Mouse (Mus musculus) midbrain, embryonic 10.5 days (tissue): ENCODE measurements around the gene Timm44. TPM values are rescaled to one million over a fixed set of nuclear protein-coding genes. Genes with fewer than 3 reads are reported as not detected.

Source experiments
- DNase-seq: peaks from one replicate; pipeline ENCODE4 v3.0.0-alpha.2; 2017; ENCODE audit warnings: low spot score
- H3K27ac ChIP-seq: fragments of 300-500 bp; sonication (generic); replicated peaks from 2 replicates; pipeline ENCODE4 v1.5.1; 2016; ENCODE audit warnings: mild to moderate bottlenecking
- H3K27me3 ChIP-seq: fragments of 300-500 bp; sonication (generic); 2 replicates; pipeline ENCODE4 v1.6.1; 2016; ENCODE audit warnings: low read depth, mild to moderate bottlenecking; ENCODE audit not compliant: poor library complexity, severe bottlenecking
- H3K36me3 ChIP-seq: fragments of 300-500 bp; sonication (generic); 2 replicates; pipeline ENCODE4 v1.6.1; 2016; ENCODE audit warnings: mild to moderate bottlenecking, moderate library complexity
- H3K4me1 ChIP-seq: fragments of 300-500 bp; sonication (generic); 2 replicates; pipeline ENCODE4 v1.6.1; 2016
- H3K4me3 ChIP-seq: fragments of 300-500 bp; sonication (generic); 2 replicates; pipeline ENCODE4 v1.5.1; 2016; ENCODE audit warnings: mild to moderate bottlenecking, moderate library complexity
- H3K9me3 ChIP-seq: fragments of 300-500 bp; sonication (generic); replicated peaks from 2 replicates; pipeline ENCODE4 v1.6.1; 2016; ENCODE audit warnings: mild to moderate bottlenecking
- WGBS: fragments of 180-500 bp; shearing (Covaris S2); methylation state at CpG from one replicate; pipeline ENCODE4 v1.1.7; 2016; 5-methylcytosine and 5-hydroxymethylcytosine counted together
- polyA plus RNA-seq: library from polyadenylated mRNA; unstranded; fragments of >200 nt; fragmentation: Nextera tagmentation; extraction: Ambion mirVana; gene quantifications from 2 replicates; pipeline ENCODE4 v1.2.1, GENCODE M21; 2016

Timm44 gene
- 61.9 and 66.9 TPM in 2 replicates for polyA plus RNA-seq

GRCm38 (mm10) chr8:4275275-4276110 is at the start of gene Timm44:
Gene Timm44 (minus strand): TSS chr8:4275913.
- Histone ChIP-seq H3K36me3 (peaks cover 37% of the 10 kb centered on the region), H3K27me3 (no peaks in the 10 kb centered on the region), H3K9me3 (no peaks in the 10 kb centered on the region), H3K4me3 (peak within 1 kb of the TSS; percentile 91), H3K27ac (peak within 1 kb of the TSS; percentile 91), H3K4me1 (peaks cover 12% of the 10 kb centered on the region)
- under 1% methylated on average over 39 of the region's 39 CpGs for WGBS
- DNase-seq = peak; percentile 95

DNA sequence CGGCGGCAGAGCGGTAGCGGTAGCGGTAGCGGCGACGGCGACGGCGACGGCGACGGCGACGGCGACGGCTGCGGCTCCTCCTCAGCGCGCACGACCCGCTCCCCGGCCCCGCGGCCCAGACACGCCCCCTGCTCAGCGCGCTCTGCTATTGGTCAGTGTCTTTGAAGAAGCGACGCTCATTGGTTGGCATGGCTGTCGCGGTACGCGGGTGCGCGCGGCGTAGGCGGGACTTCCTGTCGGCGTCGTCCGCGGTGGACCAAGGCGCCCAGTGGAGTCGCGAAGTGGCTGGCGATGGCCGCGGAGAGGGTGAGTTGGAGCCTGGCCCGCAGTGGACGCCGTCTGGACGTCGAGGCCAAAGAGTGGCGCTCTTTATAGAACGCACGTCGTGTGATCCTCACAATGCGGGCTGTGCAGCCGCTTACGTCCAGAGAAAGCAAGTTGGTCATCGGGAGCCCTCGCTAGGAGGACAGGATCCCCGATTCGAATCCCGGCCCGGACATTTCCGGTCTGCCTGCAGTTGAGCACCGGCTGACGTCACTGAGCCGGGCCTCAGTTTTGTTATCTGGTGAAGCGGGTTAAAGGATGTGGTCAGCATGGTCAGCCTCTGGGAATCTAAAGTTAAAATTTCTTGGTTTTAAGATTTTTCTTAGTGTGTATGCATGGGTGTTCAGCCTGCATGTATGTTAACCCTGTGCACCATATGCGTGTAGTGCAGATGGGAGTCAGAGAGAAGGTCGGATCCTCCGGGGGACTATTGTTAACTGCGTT is 49.5 kb upstream of the Timm44 start, which contains the start of the genes Ccl25 and Elavl1:
Ccl25 (plus strand) TSS at position 228 of the 768 bp plus-strand sequence.
Elavl1 (minus strand) TSS at position 431 of the 768 bp plus-strand sequence.
- Histone ChIP-seq H3K4me1 (peaks cover 29% of the 10 kb centered on the region), H3K27ac (peak within 1 kb of the TSS; percentile 99), H3K36me3 (peaks cover 71% of the 10 kb centered on the region), H3K27me3 (no peaks in the 10 kb centered on the region), H3K4me3 (peak within 1 kb of the TSS; percentile 82), H3K9me3 (no peaks in the 10 kb centered on the region)
- under 1% methylated on average over 78 of the region's 78 CpGs for WGBS
- peak; percentile 98 for DNase-seq

- Histone ChIP-seq H3K36me3 (peaks cover 71% of the 10 kb centered on the region), H3K4me1 (peaks cover 29% of the 10 kb centered on the region), H3K27me3 (no peaks in the 10 kb centered on the region), H3K4me3 (peak overlapping the region; percentile 82), H3K9me3 (no peaks in the 10 kb centered on the region), H3K27ac (peak overlapping the region; percentile 99)
- no peak for DNase-seq
- WGBS = 0% methylated on average over 42 of the region's 42 CpGs
These were observed 48.8 kb upstream of the Timm44 start for GRCm38 (mm10) chr8:4324525-4324924.

DNA sequence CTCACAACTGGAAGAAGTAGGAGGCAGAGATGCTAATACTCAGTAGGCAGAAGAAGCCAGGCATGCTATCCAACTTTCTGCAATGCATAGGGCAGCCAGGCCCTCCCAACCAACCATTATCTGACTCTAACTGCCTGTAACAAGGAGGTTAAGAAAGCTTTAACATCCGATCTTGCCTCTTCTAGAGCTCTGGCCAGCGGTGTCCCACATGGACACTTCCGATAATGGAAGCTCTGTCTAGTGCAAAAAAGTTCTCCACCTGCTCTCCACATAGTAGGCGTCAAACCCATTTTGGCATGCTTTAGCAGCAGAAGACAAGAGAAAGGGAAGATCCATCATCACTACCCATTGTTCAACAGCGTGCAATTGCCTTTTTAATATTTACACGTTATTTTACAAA is 48.2 kb upstream of the Timm44 start:
- Histone ChIP-seq H3K36me3 (peaks cover 71% of the 10 kb centered on the region), H3K9me3 (no peaks in the 10 kb centered on the region), H3K27me3 (no peaks in the 10 kb centered on the region), H3K4me1 (peaks cover 29% of the 10 kb centered on the region), H3K27ac (peak overlapping the region; percentile 99), H3K4me3 (peak overlapping the region; percentile 82)
- peak; percentile 17 for DNase-seq
- 14% methylated on average over 6 of the region's 6 CpGs for WGBS

GRCm38 (mm10) chr8:4322470-4322869 is 46.8 kb upstream of the Timm44 start:
- Histone ChIP-seq H3K4me3 (peak overlapping the region; percentile 82), H3K4me1 (peaks cover 29% of the 10 kb centered on the region), H3K9me3 (no peaks in the 10 kb centered on the region), H3K36me3 (peaks cover 66% of the 10 kb centered on the region), H3K27ac (no peak overlapping the region), H3K27me3 (no peaks in the 10 kb centered on the region)
- DNase-seq = peak; percentile 86
- 30% methylated on average over 2 of the region's 2 CpGs for WGBS

DNA sequence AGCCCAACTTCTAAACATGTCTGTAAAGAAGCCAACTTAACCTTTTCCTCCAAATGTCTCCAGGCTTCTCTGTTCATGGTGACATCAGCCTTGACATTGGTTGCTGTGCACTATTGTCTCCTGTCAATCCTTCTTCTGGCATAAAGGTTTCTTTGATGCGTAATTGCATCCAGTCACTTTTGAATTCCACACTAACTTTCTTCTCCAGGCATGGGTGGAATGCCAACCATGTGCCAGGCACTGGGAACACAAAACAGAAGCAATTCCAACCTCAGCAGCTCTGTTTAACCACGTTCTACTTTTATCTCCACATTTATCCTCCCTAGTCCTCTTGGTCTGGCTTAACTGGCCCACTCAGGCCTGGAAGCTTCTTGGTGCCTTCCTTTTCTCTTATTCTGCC is 45.3 kb upstream of the Timm44 start:
- Histone ChIP-seq H3K4me1 (peaks cover 24% of the 10 kb centered on the region), H3K4me3 (no peak overlapping the region), H3K36me3 (peaks cover 55% of the 10 kb centered on the region), H3K9me3 (no peaks in the 10 kb centered on the region), H3K27ac (no peak overlapping the region), H3K27me3 (no peaks in the 10 kb centered on the region)
- 95% methylated on average over 2 of the region's 2 CpGs for WGBS
- no peak for DNase-seq

DNA sequence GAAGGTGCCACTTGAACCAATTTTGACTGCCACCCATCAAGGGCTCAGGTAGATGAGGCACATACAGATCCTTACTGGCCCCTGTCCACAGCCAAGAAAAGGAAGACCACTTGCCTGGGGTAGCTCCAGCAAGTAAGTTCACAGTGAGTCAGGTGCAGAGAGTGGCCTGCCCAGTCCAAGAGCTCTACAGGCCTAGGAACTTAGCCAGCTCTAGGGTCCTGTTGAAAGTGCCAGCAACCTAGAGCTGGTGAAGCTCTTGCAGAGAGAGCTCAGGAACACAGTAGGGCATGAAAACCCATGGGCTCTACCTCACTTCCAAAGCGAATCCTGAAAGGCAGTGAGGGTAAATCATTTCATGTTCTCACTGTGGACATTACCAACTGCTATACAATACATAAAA is 44.7 kb upstream of the Timm44 start:
- Histone ChIP-seq H3K4me3 (no peak overlapping the region), H3K27ac (no peak overlapping the region), H3K27me3 (no peaks in the 10 kb centered on the region), H3K9me3 (no peaks in the 10 kb centered on the region), H3K36me3 (peaks cover 57% of the 10 kb centered on the region), H3K4me1 (peaks cover 19% of the 10 kb centered on the region)
- no peak for DNase-seq
- WGBS = 94% methylated on average over 1 of the region's 1 CpGs

DNA sequence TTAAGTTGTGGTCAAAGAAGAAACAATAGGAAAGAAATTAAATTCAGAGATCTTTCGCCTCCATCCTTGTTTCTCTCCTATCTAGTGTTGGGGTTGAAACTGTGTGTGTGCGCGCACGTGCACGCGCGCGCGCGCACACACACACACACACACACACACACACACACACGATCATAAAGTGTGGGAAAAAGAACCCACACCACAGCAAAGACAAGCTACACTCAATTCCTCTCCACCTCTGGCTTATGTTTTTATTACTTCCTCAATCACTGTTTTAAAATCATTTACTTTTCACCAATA is 43.8 kb upstream of the Timm44 start:
- peaks cover 19% of the 10 kb centered on the region for H3K4me1 ChIP-seq
- H3K36me3 ChIP-seq = peaks cover 57% of the 10 kb centered on the region
- no peaks in the 10 kb centered on the region for H3K27me3 ChIP-seq
- 98% methylated on average over 11 of the region's 11 CpGs for WGBS
- no peak for DNase-seq
- H3K9me3 ChIP-seq = no peaks in the 10 kb centered on the region
- no peak overlapping the region for H3K27ac ChIP-seq
- no peak overlapping the region for H3K4me3 ChIP-seq

DNA sequence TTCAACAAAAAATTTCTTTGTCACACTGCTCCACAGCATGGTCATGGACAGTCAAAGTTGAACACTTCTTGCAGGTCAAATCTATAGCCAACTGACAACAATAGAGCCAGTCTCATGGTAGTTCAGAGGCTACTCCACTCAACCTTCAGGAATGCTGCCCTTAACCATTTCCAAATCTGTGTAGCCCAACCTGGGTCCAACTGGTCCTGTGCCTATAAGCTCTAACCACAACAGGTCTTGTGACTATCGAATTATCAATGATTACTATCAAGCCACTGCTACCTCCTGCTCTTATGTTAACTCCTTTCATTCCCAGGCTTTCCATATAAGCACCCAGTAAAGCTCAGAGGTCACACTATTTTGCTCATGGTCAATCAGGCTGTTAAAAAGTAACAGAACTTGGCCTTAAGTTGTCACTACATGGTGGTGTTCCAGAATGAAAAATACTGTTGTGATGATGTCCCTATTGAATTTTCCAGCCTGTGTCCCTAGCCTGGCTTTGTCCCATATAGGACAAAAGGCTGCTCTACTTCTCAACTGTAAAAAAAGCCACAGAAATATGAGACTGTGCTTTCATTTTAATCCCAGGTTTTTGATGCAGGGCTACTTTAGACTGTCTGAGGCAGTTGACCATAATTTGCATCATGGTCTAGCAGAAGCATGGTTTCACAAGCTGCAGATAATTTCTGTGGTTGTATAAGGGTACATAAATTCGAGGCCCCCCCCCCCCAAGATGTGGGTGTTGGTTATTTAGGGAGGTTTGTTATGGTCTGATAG is 43.3 kb upstream of the Timm44 start:
- Histone ChIP-seq H3K9me3 (no peaks in the 10 kb centered on the region), H3K4me3 (no peak overlapping the region), H3K27me3 (no peaks in the 10 kb centered on the region), H3K36me3 (peaks cover 57% of the 10 kb centered on the region), H3K4me1 (peaks cover 19% of the 10 kb centered on the region), H3K27ac (no peak overlapping the region)
- no peak for DNase-seq
- 98% methylated on average over 2 of the region's 2 CpGs for WGBS

GRCm38 (mm10) chr8:4318124-4318523 is 42.4 kb upstream of the Timm44 start:
- Histone ChIP-seq H3K9me3 (no peaks in the 10 kb centered on the region), H3K27ac (no peak overlapping the region), H3K4me3 (no peak overlapping the region), H3K36me3 (peaks cover 54% of the 10 kb centered on the region), H3K27me3 (no peaks in the 10 kb centered on the region), H3K4me1 (peaks cover 10% of the 10 kb centered on the region)
- DNase-seq = no peak
- 98% methylated on average over 5 of the region's 5 CpGs for WGBS

DNA sequence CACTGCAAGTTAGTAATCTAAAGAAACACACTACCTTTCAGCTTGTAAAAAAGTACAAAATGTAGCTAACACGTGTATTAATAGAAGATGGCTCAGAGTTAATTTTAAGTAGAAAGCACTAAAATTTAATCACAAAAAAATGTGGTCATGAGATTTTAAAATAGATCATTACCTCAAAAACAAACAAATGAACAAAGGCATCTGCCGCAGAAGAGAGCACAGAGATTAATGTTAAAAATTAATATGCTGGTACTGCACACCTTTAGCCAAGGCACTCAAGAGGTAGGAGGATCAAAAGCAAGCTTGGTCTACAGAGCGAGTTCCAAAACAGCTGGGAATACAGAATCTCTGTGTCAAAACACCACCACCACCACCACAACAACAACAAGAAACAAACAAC is 39.1 kb upstream of the Timm44 start:
- DNase-seq = no peak
- Histone ChIP-seq H3K4me1 (no peaks in the 10 kb centered on the region), H3K36me3 (peaks cover 54% of the 10 kb centered on the region), H3K4me3 (no peak overlapping the region), H3K27ac (no peak overlapping the region), H3K9me3 (no peaks in the 10 kb centered on the region), H3K27me3 (no peaks in the 10 kb centered on the region)
- 90% methylated on average over 3 of the region's 3 CpGs for WGBS

- no peak for DNase-seq
- peaks cover 54% of the 10 kb centered on the region for H3K36me3 ChIP-seq
- H3K4me3 ChIP-seq = no peak overlapping the region
- H3K4me1 ChIP-seq = no peaks in the 10 kb centered on the region
- H3K9me3 ChIP-seq = no peaks in the 10 kb centered on the region
- H3K27ac ChIP-seq = no peak overlapping the region
- H3K27me3 ChIP-seq = no peaks in the 10 kb centered on the region
- WGBS = 91% methylated on average over 3 of the region's 3 CpGs
These were observed 37.8 kb upstream of the Timm44 start for GRCm38 (mm10) chr8:4313254-4314124.
